Mouse (Mus musculus) erythroid progenitor cell, adult 5-6 weeks (primary cell): ENCODE measurements around the gene Gcc1. TPM values are rescaled to one million over a fixed set of nuclear protein-coding genes. Genes with fewer than 3 reads are reported as not detected.

Experiments
- ATAC-seq: replicated peaks from 2 replicates; pipeline ENCODE4 v1.8.0; 2016; ENCODE audit warnings: moderate number of reproducible peaks, mild to moderate bottlenecking, moderate TSS enrichment, inconsistent platforms; ENCODE audit not compliant: poor library complexity, low FRiP score, severe bottlenecking
- total RNA-seq, 2 experiments: library from RNA; stranded (forward) in 1 of 2; stranded (reverse) in 1 of 2; fragments of 150-400 nt in 1 of 2; fragments of 186-747, 209-891 nt in 1 of 2; gene quantifications; 2 replicates each; pipeline versions ENCODE4 v1.2.3 to v1.2.4; 2015 to 2017; ENCODE audit warnings: low replicate concordance in 2 of 2

Gene Gcc1
- total RNA-seq, 2 experiments from 2014 or later = 7.1 to 14.7 TPM

GRCm38 (mm10) chr6:28423313-28423712, 4.9 kb downstream of the Gcc1 start, which contains the start of gene Arf5:
Arf5 (plus strand) TSS chr6:28423560.
- peak; percentile 35 for ATAC-seq

GRCm38 (mm10) chr6:28422651-28423290, 5.4 kb downstream of the Gcc1 start:
- no peak for ATAC-seq

- peak; percentile 80 for ATAC-seq
These were observed 6.7 kb downstream of the Gcc1 start for GRCm38 (mm10) chr6:28421469-28422000.

GRCm38 (mm10) chr6:28420865-28421264, 7.3 kb downstream of the Gcc1 start:
- ATAC-seq = no peak

GRCm38 (mm10) chr6:28420361-28420760, 7.8 kb downstream of the Gcc1 start:
- ATAC-seq = no peak

- ATAC-seq = no peak
These were observed 8.5 kb downstream of the Gcc1 start for GRCm38 (mm10) chr6:28419673-28420072.

GRCm38 (mm10) chr6:28418449-28418848, 9.7 kb downstream of the Gcc1 start:
- ATAC-seq = no peak

- ATAC-seq = no peak
These were observed 11.2 kb downstream of the Gcc1 start for GRCm38 (mm10) chr6:28416981-28417380.

- ATAC-seq = no peak
These were observed 17.0 kb downstream of the Gcc1 start for GRCm38 (mm10) chr6:28411236-28411635.

- ATAC-seq = no peak
These were observed 18.1 kb downstream of the Gcc1 start for GRCm38 (mm10) chr6:28410053-28410452.

GRCm38 (mm10) chr6:28399791-28400190, 28.4 kb downstream of the Gcc1 start:
- ATAC-seq = peak; percentile 76

GRCm38 (mm10) chr6:28398726-28399125, 29.5 kb downstream of the Gcc1 start:
- ATAC-seq = no peak

- no peak for ATAC-seq
These were observed 30.4 kb downstream of the Gcc1 start, which contains the start of gene Zfp800 for GRCm38 (mm10) chr6:28397681-28398203. Zfp800 (minus strand) TSS chr6:28398005.

- no peak for ATAC-seq
These were observed 31.2 kb downstream of the Gcc1 start for GRCm38 (mm10) chr6:28396853-28397457.

GRCm38 (mm10) chr6:28396051-28396852, 31.9 kb downstream of the Gcc1 start:
- no peak for ATAC-seq

- no peak for ATAC-seq
These were observed 39.2 kb downstream of the Gcc1 start for GRCm38 (mm10) chr6:28389038-28389437.

GRCm38 (mm10) chr6:28385169-28385568, 43.0 kb downstream of the Gcc1 start:
- ATAC-seq = no peak

GRCm38 (mm10) chr6:28381983-28382382, 46.2 kb downstream of the Gcc1 start:
- no peak for ATAC-seq

- no peak for ATAC-seq
These were observed 58.1 kb downstream of the Gcc1 start for GRCm38 (mm10) chr6:28369966-28370683.

GRCm38 (mm10) chr6:28367575-28367974, 60.6 kb downstream of the Gcc1 start:
- no peak for ATAC-seq
